ENCODE assay signal across 10 mouse cellular contexts in genomic region chr2:160905301-160905700, GRCm38 (mm10).
"Had no signal": no experiment of that assay in that cellular context is flagged by ENCODE, and none has a peak within 500 bp of the region (broad histone marks: within the 10 kb centered on the region; RNA-seq: fewer than 3 reads in every experiment).

No protein-coding gene starts in this region.

- ATAC-seq: lung, postnatal 0 days; midbrain, embryonic 13.5 days; midbrain, embryonic 15.5 days had no signal

- DNase-seq: lung, adult 2 months; lung, postnatal 14 days; lung, postnatal 36 days; right cerebral cortex, postnatal 14 days; thymus, adult 2 months; thymus, postnatal 25 days; thymus, postnatal 4 days had no signal
